Comparison of ENCODE assay signal across 8 mouse cellular contexts in genomic region chr2:25179566-25180217, GRCm38 (mm10). TPM values are rescaled to one million over a fixed set of nuclear protein-coding genes. Genes with fewer than 3 reads are reported as not detected.
DNase-seq lines count a peak whose midpoint lies in the region; ATAC-seq and TF ChIP-seq lines count a peak whose summit lies in the region.
"Had no signal": no experiment of that assay in that cellular context is flagged by ENCODE, and none has a peak within 500 bp of the region (broad histone marks: within the 10 kb centered on the region; RNA-seq: fewer than 3 reads in every experiment).

No protein-coding gene starts in this region.

- 58% methylated on average over 15 of the region's 15 CpGs for WGBS in lung, embryonic 16.5 days
- 34% methylated on average over 15 of the region's 15 CpGs for WGBS in forebrain, embryonic 13.5 days
- 14% methylated on average over 15 of the region's 15 CpGs for WGBS in limb, embryonic 12.5 days
- 38% methylated on average over 15 of the region's 15 CpGs for WGBS in stomach, embryonic 14.5 days
- 82% methylated on average over 15 of the region's 15 CpGs for WGBS in thymus, adult 2 months

- peaks cover 30% of the 10 kb centered on the region for H3K4me1 ChIP-seq in lung, embryonic 16.5 days (replicated peaks; ENCODE audit: control insufficient read depth, insufficient read depth, low read length)
- peaks cover 88% of the 10 kb centered on the region for H3K4me1 ChIP-seq in forebrain, embryonic 13.5 days
- H3K4me1 ChIP-seq in limb, embryonic 12.5 days (replicated peaks) = peaks cover 65% of the 10 kb centered on the region
- peaks cover 29% of the 10 kb centered on the region for H3K4me1 ChIP-seq in stomach, embryonic 14.5 days (ENCODE audit: control insufficient read depth, insufficient read depth, low read length)
- H3K4me1 ChIP-seq in thymus, adult 2 months (replicated peaks; ENCODE audit: control insufficient read depth, insufficient read depth, low read length) = peaks cover 24% of the 10 kb centered on the region

- H3K27me3 ChIP-seq in lung, embryonic 16.5 days (ENCODE audit: control insufficient read depth, insufficient read depth, low read depth, low read length) = peaks cover 26% of the 10 kb centered on the region
- no peaks in the 10 kb centered on the region for H3K27me3 ChIP-seq in forebrain, embryonic 13.5 days
- peaks cover 68% of the 10 kb centered on the region for H3K27me3 ChIP-seq in limb, embryonic 12.5 days
- peaks cover 12% of the 10 kb centered on the region for H3K27me3 ChIP-seq in stomach, embryonic 14.5 days (ENCODE audit: control insufficient read depth, insufficient read depth, low read length)
- no peaks in the 10 kb centered on the region for H3K27me3 ChIP-seq in thymus, adult 2 months (ENCODE audit: control insufficient read depth, insufficient read depth, low read length)

- TF ChIP-seq CTCF in thymus, adult 2 months (IDR thresholded peaks at IDR 0.05; ENCODE audit: borderline replicate concordance, control insufficient read depth, extremely low read depth, insufficient read depth, low read length, poor library complexity) = no peak

- H3K4me2 ChIP-seq in lung, embryonic 16.5 days (ENCODE audit: low read depth, low read length) = peak overlapping the region; percentile 87
- peak overlapping the region; percentile 84 for H3K4me2 ChIP-seq in forebrain, embryonic 13.5 days
- peak overlapping the region; percentile 86 for H3K4me2 ChIP-seq in limb, embryonic 12.5 days
- H3K4me2 ChIP-seq in stomach, embryonic 14.5 days (replicated peaks; ENCODE audit: low read depth, low read length) = peak overlapping the region; percentile 84

- ATAC-seq in lung, embryonic 16.5 days (ENCODE audit: low read depth) = no peak
- no peak for ATAC-seq in forebrain, embryonic 13.5 days
- ATAC-seq in limb, embryonic 12.5 days (ENCODE audit: insufficient number of reproducible peaks, insufficient read depth, low FRiP score, low TSS enrichment, low read depth) = 0 out of 2 replicates have a peak, but pooled peaks have one; percentile 0
- ATAC-seq in stomach, embryonic 14.5 days (ENCODE audit: insufficient number of reproducible peaks, insufficient read depth, low FRiP score, low read depth) = no peak

- TF ChIP-seq POLR2A in thymus, adult 2 months (IDR thresholded peaks at IDR 0.05; ENCODE audit: control insufficient read depth, extremely low read depth, insufficient read depth, low read length, poor library complexity) = no peak

- no peak overlapping the region for H3K27ac ChIP-seq in lung, embryonic 16.5 days (ENCODE audit: low read length)
- H3K27ac ChIP-seq in forebrain, embryonic 13.5 days = peak overlapping the region; percentile 66
- H3K27ac ChIP-seq in limb, embryonic 12.5 days = peak overlapping the region; percentile 57
- H3K27ac ChIP-seq in stomach, embryonic 14.5 days (ENCODE audit: low read length) = no peak overlapping the region
- H3K27ac ChIP-seq in thymus, adult 2 months (ENCODE audit: control insufficient read depth, insufficient read depth, low read length) = no peak overlapping the region

- H3K9ac ChIP-seq in lung, embryonic 16.5 days (ENCODE audit: low read length) = no peak overlapping the region
- peak overlapping the region; percentile 93 for H3K9ac ChIP-seq in forebrain, embryonic 13.5 days
- peak overlapping the region; percentile 27; the same call in 1 of the 2 replicates for H3K9ac ChIP-seq in limb, embryonic 12.5 days (replicated peaks)
- no peak overlapping the region for H3K9ac ChIP-seq in stomach, embryonic 14.5 days (replicated peaks; ENCODE audit: low read depth, low read length)

- H3K36me3 ChIP-seq in lung, embryonic 16.5 days (ENCODE audit: control insufficient read depth, insufficient read depth, low read length) = no peaks in the 10 kb centered on the region
- peaks cover 8% of the 10 kb centered on the region; the same call in 1 of the 2 replicates for H3K36me3 ChIP-seq in forebrain, embryonic 13.5 days (ENCODE audit: poor library complexity, severe bottlenecking)
- no peaks in the 10 kb centered on the region for H3K36me3 ChIP-seq in limb, embryonic 12.5 days
- no peaks in the 10 kb centered on the region for H3K36me3 ChIP-seq in stomach, embryonic 14.5 days (ENCODE audit: control insufficient read depth, insufficient read depth, low read length)
- no peaks in the 10 kb centered on the region for H3K36me3 ChIP-seq in thymus, adult 2 months (ENCODE audit: control insufficient read depth, insufficient read depth, low read length)

- H3K9me3 ChIP-seq in lung, embryonic 16.5 days (ENCODE audit: control insufficient read depth, low read length) = no peaks in the 10 kb centered on the region
- H3K9me3 ChIP-seq in forebrain, embryonic 13.5 days (replicated peaks) = no peaks in the 10 kb centered on the region
- H3K9me3 ChIP-seq in limb, embryonic 12.5 days = no peaks in the 10 kb centered on the region
- H3K9me3 ChIP-seq in stomach, embryonic 14.5 days (ENCODE audit: control insufficient read depth, low read depth, low read length) = no peaks in the 10 kb centered on the region

- H3K4me3 ChIP-seq in lung, embryonic 16.5 days (ENCODE audit: low read length) = no peak overlapping the region
- H3K4me3 ChIP-seq in forebrain, embryonic 13.5 days = peak overlapping the region; percentile 82
- H3K4me3 ChIP-seq in limb, embryonic 12.5 days (replicated peaks) = peak overlapping the region; percentile 58
- peak overlapping the region; percentile 52; the same call in 1 of the 2 replicates for H3K4me3 ChIP-seq in stomach, embryonic 14.5 days (ENCODE audit: low read depth, low read length)
- no peak overlapping the region for H3K4me3 ChIP-seq in thymus, adult 2 months (ENCODE audit: control insufficient read depth, insufficient read depth, low read length)

- no peak for DNase-seq in lung, postnatal 14 days
- DNase-seq in frontal cortex, postnatal 36 days (ENCODE audit: low spot score in 2 of 2) = no peak
- no peak for DNase-seq in thymus, adult 2 months

RNA-seq across cellular contexts. Expression of gene Nrarp, which starts 0.9 kb away (rescaled TPM):
- 9.8 and 10.0 TPM in 2 replicates for polyA plus RNA-seq in lung, embryonic 16.5 days (2015; fragmentation: Nextera tagmentation; extraction: Ambion mirVana)
- 29.2 and 30.8 TPM in 2 replicates for polyA plus RNA-seq in forebrain, embryonic 13.5 days (2015; fragmentation: Nextera tagmentation; extraction: Ambion mirVana)
- 20.6 and 23.1 TPM in 2 replicates for polyA plus RNA-seq in limb, embryonic 12.5 days (2016; fragmentation: Nextera tagmentation; extraction: Ambion mirVana)
- polyA plus RNA-seq in stomach, embryonic 14.5 days (2014; fragmentation: Nextera tagmentation; extraction: Ambion mirVana) = 8.0 and 8.9 TPM in 2 replicates
- polyA plus RNA-seq in thymus, adult 2 months (2012; rRNA removed) = 13.7 and 16.9 TPM in 2 replicates

RNA-seq across cellular contexts. Expression of gene Tor4a, which starts 17.0 kb away (rescaled TPM):
- polyA plus RNA-seq in lung, embryonic 16.5 days (2015; fragmentation: Nextera tagmentation; extraction: Ambion mirVana) = 10.0 and 12.5 TPM in 2 replicates
- polyA plus RNA-seq in forebrain, embryonic 13.5 days (2015; fragmentation: Nextera tagmentation; extraction: Ambion mirVana) = 0.66 and 0.78 TPM in 2 replicates
- polyA plus RNA-seq in limb, embryonic 12.5 days (2016; fragmentation: Nextera tagmentation; extraction: Ambion mirVana) = 2.9 and 3.2 TPM in 2 replicates
- 12.8 and 15.8 TPM in 2 replicates for polyA plus RNA-seq in stomach, embryonic 14.5 days (2014; fragmentation: Nextera tagmentation; extraction: Ambion mirVana)
- 90.6 and 94.7 TPM in 2 replicates for polyA plus RNA-seq in thymus, adult 2 months (2012; rRNA removed)

RNA-seq across cellular contexts. Expression of gene Nelfb, which starts 31.6 kb away (rescaled TPM):
- polyA plus RNA-seq in lung, embryonic 16.5 days (2015; fragmentation: Nextera tagmentation; extraction: Ambion mirVana) = 112 and 113 TPM in 2 replicates
- polyA plus RNA-seq in forebrain, embryonic 13.5 days (2015; fragmentation: Nextera tagmentation; extraction: Ambion mirVana) = 95.4 and 104 TPM in 2 replicates
- 118 and 121 TPM in 2 replicates for polyA plus RNA-seq in limb, embryonic 12.5 days (2016; fragmentation: Nextera tagmentation; extraction: Ambion mirVana)
- polyA plus RNA-seq in stomach, embryonic 14.5 days (2014; fragmentation: Nextera tagmentation; extraction: Ambion mirVana) = 102 TPM in 2 replicates
- polyA plus RNA-seq in thymus, adult 2 months (2012; rRNA removed) = 105 and 115 TPM in 2 replicates

RNA-seq across cellular contexts. Expression of gene Stpg3, which starts 34.7 kb away (rescaled TPM):
- polyA plus RNA-seq in lung, embryonic 16.5 days (2015; fragmentation: Nextera tagmentation; extraction: Ambion mirVana) = 0.15 TPM in 1 of 2 replicates, not detected in the other
- polyA plus RNA-seq in forebrain, embryonic 13.5 days (2015; fragmentation: Nextera tagmentation; extraction: Ambion mirVana) = not detected in 2 replicates
- polyA plus RNA-seq in limb, embryonic 12.5 days (2016; fragmentation: Nextera tagmentation; extraction: Ambion mirVana) = not detected in 2 replicates
- polyA plus RNA-seq in stomach, embryonic 14.5 days (2014; fragmentation: Nextera tagmentation; extraction: Ambion mirVana) = not detected in 2 replicates
- 0.12 TPM in 1 of 2 replicates, not detected in the other for polyA plus RNA-seq in thymus, adult 2 months (2012; rRNA removed)
- polyA plus RNA-seq: large intestine, adult 2 months had no signal

RNA-seq across cellular contexts. Expression of gene Fam166a, which starts 38.9 kb away (rescaled TPM):
- 0.68 TPM in 1 of 2 replicates, not detected in the other for polyA plus RNA-seq in lung, embryonic 16.5 days (2015; fragmentation: Nextera tagmentation; extraction: Ambion mirVana)
- polyA plus RNA-seq in forebrain, embryonic 13.5 days (2015; fragmentation: Nextera tagmentation; extraction: Ambion mirVana) = 0.21 TPM in 1 of 2 replicates, not detected in the other
- not detected in 2 replicates for polyA plus RNA-seq in limb, embryonic 12.5 days (2016; fragmentation: Nextera tagmentation; extraction: Ambion mirVana)
- polyA plus RNA-seq in stomach, embryonic 14.5 days (2014; fragmentation: Nextera tagmentation; extraction: Ambion mirVana) = not detected in 2 replicates
- 0.11 and 0.12 TPM in 2 replicates for polyA plus RNA-seq in thymus, adult 2 months (2012; rRNA removed)
- polyA plus RNA-seq: large intestine, adult 2 months had no signal

Comparison
In these comparisons a context has a peak if more than half of its experiments do, and no peak if none do; other contexts are left out.
1. H3K27ac ChIP-seq: peak in forebrain, embryonic 13.5 days (single experiment) and limb, embryonic 12.5 days (single experiment); none in lung, embryonic 16.5 days (single experiment), stomach, embryonic 14.5 days (single experiment) and thymus, adult 2 months (single experiment).
2. H3K4me3 ChIP-seq: peak in forebrain, embryonic 13.5 days (single experiment), limb, embryonic 12.5 days (single experiment) and stomach, embryonic 14.5 days (single experiment); none in lung, embryonic 16.5 days (single experiment) and thymus, adult 2 months (single experiment).
3. H3K9ac ChIP-seq: peak in forebrain, embryonic 13.5 days (single experiment) and limb, embryonic 12.5 days (single experiment); none in lung, embryonic 16.5 days (single experiment) and stomach, embryonic 14.5 days (single experiment).
4. Peak in every context shown above with its lines, with median percentiles within 50 percentile points of each other: H3K4me2 ChIP-seq.